Mouse (Mus musculus) layer of hippocampus, adult 8-10 months (tissue): ENCODE results near the gene Ptprcap. TPM values are rescaled to one million over a fixed set of nuclear protein-coding genes. Genes with fewer than 3 reads are reported as not detected.

ENCODE experiments used
- DNase-seq, 2 experiments: peaks; one replicate each; pipeline ENCODE4 v3.0.0; 2022; ENCODE audit warnings: low spot score in 2 of 2
- total RNA-seq, 4 experiments: library from RNA; stranded (reverse); gene quantifications; 2 replicates each; pipeline ENCODE4 v1.2.4; 2022

Ptprcap gene
- total RNA-seq, 4 experiments from 2014 or later = 1.3 to 4.4 (median 1.6) TPM

- DNase-seq = no peak
Measured at GRCm38 (mm10) chr19:4166678-4167476, 13.5 kb downstream of the Ptprcap start.

- DNase-seq = peak; percentile 99
Measured at GRCm38 (mm10) chr19:4169378-4169784, 16.0 kb downstream of the Ptprcap start.

- DNase-seq = peak in 1 of 2 experiments; percentile 50
Measured at GRCm38 (mm10) chr19:4169810-4170209, 16.4 kb downstream of the Ptprcap start.

GRCm38 (mm10) chr19:4170723-4171392 lies 17.5 kb downstream of the Ptprcap start:
- DNase-seq = no peak

GRCm38 (mm10) chr19:4171393-4172290 lies 18.2 kb downstream of the Ptprcap start:
- no peak for DNase-seq

- DNase-seq = no peak
Measured at GRCm38 (mm10) chr19:4172925-4173324, 19.5 kb downstream of the Ptprcap start.

- DNase-seq = no peak
Measured at GRCm38 (mm10) chr19:4175368-4175947, 22.1 kb downstream of the Ptprcap start, which contains the start of gene Carns1. Gene Carns1 (minus strand): TSS chr19:4175479.

GRCm38 (mm10) chr19:4180411-4180810 lies 27.0 kb downstream of the Ptprcap start:
- no peak for DNase-seq

GRCm38 (mm10) chr19:4181892-4182291 lies 28.5 kb downstream of the Ptprcap start:
- peak; percentile 72 for DNase-seq

- no peak for DNase-seq
Measured at GRCm38 (mm10) chr19:4183689-4184088, 30.3 kb downstream of the Ptprcap start.

GRCm38 (mm10) chr19:4184976-4185975 lies 31.9 kb downstream of the Ptprcap start:
- no peak for DNase-seq

GRCm38 (mm10) chr19:4187303-4187702 lies 33.9 kb downstream of the Ptprcap start:
- DNase-seq = no peak

GRCm38 (mm10) chr19:4189051-4189620 lies 35.7 kb downstream of the Ptprcap start:
- no peak for DNase-seq

- DNase-seq = no peak
Measured at GRCm38 (mm10) chr19:4190831-4191334, 37.5 kb downstream of the Ptprcap start, which contains the start of gene Tbc1d10c. Gene Tbc1d10c (minus strand): TSS chr19:4191284.

- DNase-seq = peak; percentile 75 to 87
Measured at GRCm38 (mm10) chr19:4191528-4192250, 38.3 kb downstream of the Ptprcap start, which contains the start of gene Ppp1ca. Gene Ppp1ca (plus strand): TSS chr19:4192065.

- no peak for DNase-seq
Measured at GRCm38 (mm10) chr19:4192251-4192985, 39.0 kb downstream of the Ptprcap start.

- no peak for DNase-seq
Measured at GRCm38 (mm10) chr19:4193129-4193528, 39.7 kb downstream of the Ptprcap start.
